Mouse (Mus musculus) layer of hippocampus, adult 9-10 months (tissue): Measurements from ENCODE around the gene Prdx1.

Experiments
- DNase-seq: peaks from one replicate; pipeline ENCODE4 v3.0.0; 2022; ENCODE audit warnings: low spot score

Gene Prdx1

DNA sequence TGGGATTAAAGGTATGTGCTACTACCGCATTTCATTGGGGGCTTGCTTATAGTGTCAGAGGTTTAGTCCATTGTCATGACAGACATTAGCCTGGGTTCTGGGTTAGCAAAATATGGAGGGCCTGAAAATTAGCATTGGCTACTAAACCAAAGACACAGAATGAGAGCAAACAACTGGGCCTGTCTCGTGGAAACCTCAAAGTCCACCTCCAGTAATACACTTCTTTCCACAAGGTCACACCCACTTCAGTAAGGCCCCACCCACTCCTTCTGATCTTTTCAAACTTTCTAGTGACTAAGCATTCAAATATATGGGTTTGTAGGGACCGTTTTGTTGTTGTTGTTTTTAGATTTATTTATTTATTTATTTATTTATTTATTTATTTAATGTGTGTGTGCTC, 44.2 kb downstream of the Prdx1 start:
- DNase-seq: no peak

DNA sequence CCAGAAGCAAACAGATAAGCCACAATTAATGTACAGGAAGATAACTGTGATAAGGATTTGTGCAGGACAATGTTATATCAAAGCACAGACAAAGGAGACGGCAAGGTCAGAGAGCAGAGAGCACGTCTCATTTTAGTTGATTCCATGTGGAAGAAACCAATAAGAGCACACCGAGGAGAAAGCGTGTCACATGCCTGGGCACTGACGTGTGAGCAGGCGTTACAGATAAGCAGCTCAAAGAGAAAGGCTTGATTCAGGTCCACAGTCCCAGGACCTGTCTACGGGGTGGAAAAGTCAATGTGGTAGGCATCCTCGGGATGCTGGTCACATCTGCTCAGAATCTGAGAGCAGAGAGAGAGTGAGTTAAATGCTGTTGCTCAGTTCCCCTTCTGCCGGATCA, 45.7 kb downstream of the Prdx1 start:
- DNase-seq: no peak

DNA sequence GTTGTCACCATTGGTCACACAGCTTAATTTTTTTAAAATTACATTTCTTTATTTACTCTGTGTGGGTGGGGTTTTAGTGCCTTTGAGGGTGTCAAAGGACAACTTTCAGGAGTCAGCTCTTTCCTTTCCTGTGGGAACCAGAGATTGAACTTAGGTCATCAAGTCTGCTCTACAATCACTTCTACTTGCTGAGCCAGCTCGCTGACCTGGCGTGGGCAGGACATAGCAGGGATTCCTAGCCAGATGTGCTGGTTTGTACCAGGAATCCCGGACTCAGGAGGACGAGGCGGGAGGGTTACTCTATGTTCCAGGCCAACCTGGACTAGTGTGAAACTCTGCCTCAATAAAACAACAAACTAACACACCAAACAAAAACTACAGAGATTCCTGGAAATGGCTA, 47.0 kb downstream of the Prdx1 start:
- DNase-seq: no peak

DNA sequence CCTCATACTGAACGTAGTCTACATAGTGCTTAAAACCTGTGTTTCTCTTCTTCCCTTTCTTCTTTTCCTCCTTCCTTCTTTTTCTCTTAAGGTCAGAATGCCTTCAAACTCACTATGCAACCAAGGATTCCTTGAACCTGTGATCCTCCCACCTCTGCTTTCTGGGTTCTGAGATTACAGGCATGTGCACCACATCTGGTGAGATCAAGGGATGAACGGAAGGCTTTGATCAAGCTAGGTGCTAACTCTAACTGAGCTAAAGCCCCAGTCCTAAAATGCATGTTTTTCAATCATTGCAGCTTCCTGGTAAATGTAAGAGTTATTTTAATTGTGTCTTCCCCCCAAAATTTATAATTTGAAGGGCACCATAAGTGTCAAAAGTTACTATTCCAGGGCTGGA, 49.7 kb downstream of the Prdx1 start:
- no peak for DNase-seq

DNA sequence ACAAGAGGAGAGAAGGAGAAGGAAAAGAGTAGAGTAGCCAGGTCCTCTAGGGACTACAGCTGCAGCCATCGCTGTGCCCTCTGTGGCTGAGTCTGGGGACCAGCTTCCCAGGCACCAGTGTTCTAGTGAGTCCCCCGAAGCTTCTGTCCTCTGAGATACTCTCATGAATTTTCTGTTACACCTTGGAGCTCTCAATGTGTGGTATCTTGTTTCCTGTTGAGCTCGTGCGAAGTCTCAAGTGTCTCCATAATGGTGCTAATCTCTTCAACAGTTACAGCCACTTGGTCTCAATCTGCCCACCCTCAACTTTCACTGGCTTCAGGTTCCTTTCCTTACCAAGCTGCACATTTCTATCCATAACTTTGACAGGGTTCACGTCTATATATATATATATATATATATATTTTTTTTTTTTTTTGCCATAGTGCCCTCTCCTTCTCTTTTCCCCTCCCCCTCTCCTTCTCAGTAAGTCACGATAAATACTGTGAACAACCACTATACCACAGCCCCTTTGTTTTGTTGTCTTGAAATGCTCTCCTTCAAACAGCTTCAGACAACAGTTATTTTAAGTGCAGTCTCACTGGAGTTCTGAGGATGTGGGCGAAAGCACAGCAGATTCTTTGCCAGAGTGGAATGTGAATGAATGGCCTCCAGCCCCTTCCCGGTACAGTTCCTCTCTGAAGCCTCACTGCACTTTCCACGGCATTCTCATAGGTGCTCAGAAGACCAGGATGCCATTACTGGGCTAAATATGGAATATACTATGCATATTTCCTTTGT, 53.8 kb downstream of the Prdx1 start:
- DNase-seq: no peak

DNA sequence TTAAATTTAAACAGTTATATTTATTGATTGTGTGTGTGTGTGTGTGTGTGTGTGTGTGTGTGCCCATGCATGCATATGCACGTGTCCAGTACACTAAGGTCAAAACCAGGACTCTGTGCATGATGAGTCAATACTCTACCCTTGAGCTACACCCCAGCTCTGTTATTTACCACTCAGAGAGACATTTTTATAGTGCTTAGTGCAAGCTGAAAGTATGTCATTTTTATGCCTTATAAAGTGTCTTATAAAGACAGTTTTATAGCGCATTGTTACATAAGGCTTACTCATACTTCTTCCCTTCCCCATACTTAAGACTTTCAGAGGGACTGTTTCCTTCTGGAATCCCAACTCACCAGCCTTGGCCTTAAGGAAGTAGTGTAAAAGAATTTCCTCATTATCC, 64.4 kb downstream of the Prdx1 start:
- no peak for DNase-seq
